Mouse (Mus musculus) erythroblast, embryonic 14.5 days (primary cell): ENCODE measurements around the gene Gprin3. TPM values are rescaled to one million over a fixed set of nuclear protein-coding genes. Genes with fewer than 3 reads are reported as not detected.
"Not testable (repeated sequence)": the region's sequence is repeated elsewhere in the genome, so short reads cannot be mapped to it uniquely, and the experiment has no call there.

Experiments used
- H3K27me3 ChIP-seq: 2 replicates; pipeline ENCODE4 v1.6.1; 2012; ENCODE audit warnings: inconsistent platforms; ENCODE audit not compliant: control insufficient read depth
- H3K36me3 ChIP-seq: 2 replicates; pipeline ENCODE4 v1.6.1; 2012; ENCODE audit warnings: mild to moderate bottlenecking, inconsistent platforms; ENCODE audit not compliant: control insufficient read depth
- H3K4me1 ChIP-seq: 2 replicates; pipeline ENCODE4 v1.6.1; 2012; ENCODE audit warnings: inconsistent platforms; ENCODE audit not compliant: control insufficient read depth
- H3K4me3 ChIP-seq: replicated peaks from 2 replicates; pipeline ENCODE3; 2012; ENCODE audit warnings: moderate library complexity, mild to moderate bottlenecking, inconsistent platforms
- H3K9me3 ChIP-seq: 2 replicates; pipeline ENCODE4 v1.6.1; 2012; ENCODE audit warnings: low read length, inconsistent platforms, mixed read lengths; ENCODE audit not compliant: control insufficient read depth
- GATA1 ChIP-seq: IDR thresholded peaks from 2 replicates; pipeline ENCODE4 v1.6.1; 2012; ENCODE audit warnings: low read length, inconsistent platforms, mixed read lengths
- TAL1 ChIP-seq: IDR thresholded peaks from 3 replicates; pipeline ENCODE4 v1.6.1; 2012; ENCODE audit warnings: low read length, inconsistent platforms, mixed read lengths
- polyA plus RNA-seq: library from polyadenylated mRNA; stranded (reverse); fragments of >175 nt; gene quantifications from 2 replicates; pipeline ENCODE4 v1.2.3, GENCODE M21; 2012

Gprin3 gene
- polyA plus RNA-seq, 1 experiment, result not detected

DNA sequence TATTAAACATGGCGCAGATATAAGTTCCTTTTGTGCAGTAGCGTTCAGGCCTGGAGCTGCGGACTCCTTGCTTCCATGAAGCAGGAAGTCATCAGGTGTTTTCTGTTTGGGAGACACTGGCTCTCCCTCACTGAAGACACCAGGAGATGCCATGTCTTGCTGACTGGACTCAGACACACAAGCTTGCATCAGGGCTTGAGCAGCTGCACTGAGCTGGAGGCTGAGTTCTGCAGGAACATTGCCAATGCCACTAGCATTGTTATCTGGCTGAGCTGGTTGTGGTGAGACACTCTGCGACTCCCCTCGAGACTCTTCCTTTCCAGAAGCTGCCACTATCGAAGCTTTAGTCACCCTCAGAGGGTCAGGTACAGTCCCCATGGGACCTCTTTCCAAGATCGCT lies 71.2 kb downstream of the Gprin3 start:
- TF ChIP-seq TAL1 (no peak), GATA1 (no peak)
- Histone ChIP-seq H3K4me3 (no peak overlapping the region), H3K9me3 (peaks cover 10% of the 10 kb centered on the region), H3K4me1 (no peaks in the 10 kb centered on the region), H3K27me3 (no peaks in the 10 kb centered on the region), H3K36me3 (no peaks in the 10 kb centered on the region)

DNA sequence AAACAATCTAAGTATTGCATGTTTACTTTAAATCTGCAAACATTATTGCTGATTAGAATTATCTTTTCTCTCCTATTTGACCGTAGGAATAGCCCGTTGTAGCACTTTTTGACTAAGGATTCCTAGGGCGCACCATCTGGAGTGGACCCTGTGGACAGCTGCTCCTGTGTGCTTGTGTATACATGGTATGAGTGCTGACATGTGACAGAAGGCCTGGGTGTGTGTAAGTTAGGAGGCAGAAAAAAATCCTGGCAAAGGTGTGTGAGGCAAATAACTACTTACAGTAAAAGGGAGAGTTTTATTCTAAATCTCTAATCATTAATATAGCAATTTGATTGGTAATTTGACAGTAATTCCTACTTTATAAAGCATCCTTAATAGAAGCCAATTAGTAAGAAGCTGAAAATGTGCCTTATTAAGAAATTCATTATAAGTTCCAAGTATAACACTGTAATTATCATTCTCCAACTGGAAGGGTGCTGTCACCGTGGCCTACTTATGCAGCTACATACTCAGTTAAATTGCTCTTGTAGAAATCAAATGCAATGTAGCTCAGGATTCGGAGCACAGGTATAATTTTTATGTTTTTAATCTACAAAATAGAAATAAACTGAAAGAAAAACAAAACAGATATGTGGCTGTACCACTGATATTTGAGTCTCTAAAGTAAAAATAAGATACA lies 74.8 kb downstream of the Gprin3 start:
- no peaks in the 10 kb centered on the region for H3K4me1 ChIP-seq

DNA sequence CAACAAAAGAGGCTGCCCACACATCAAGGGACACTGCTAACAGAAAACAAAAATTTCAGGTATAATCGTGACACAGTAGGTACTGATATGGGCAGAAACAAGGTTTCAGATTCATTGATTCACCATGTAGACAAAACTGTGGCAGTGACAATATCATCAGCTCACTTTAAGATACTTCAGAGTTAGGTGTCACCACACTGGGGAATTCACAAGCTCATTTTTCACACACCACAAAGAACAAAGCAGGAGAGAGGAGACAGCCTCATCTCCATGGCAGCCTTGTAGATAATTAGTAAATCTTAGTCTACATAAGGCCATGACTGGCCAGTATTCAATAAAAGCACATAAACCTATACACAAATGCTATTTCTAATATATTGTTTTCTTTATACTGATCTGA lies 77.4 kb downstream of the Gprin3 start:
- H3K4me3 ChIP-seq, result no peak overlapping the region
- TF ChIP-seq TAL1 (no peak), GATA1 (no peak)
- H3K9me3 ChIP-seq, result peaks cover 5% of the 10 kb centered on the region
- H3K27me3 ChIP-seq, result no peaks in the 10 kb centered on the region
- H3K36me3 ChIP-seq, result no peaks in the 10 kb centered on the region
- no peaks in the 10 kb centered on the region for H3K4me1 ChIP-seq

More for the DNA sequence above, 74.8 kb downstream of the Gprin3 start:
- Histone ChIP-seq H3K4me3 (no peak overlapping the region), H3K36me3 (no peaks in the 10 kb centered on the region), H3K9me3 (peaks cover 10% of the 10 kb centered on the region), H3K27me3 (no peaks in the 10 kb centered on the region)
- TF ChIP-seq GATA1, result no peak
- TF ChIP-seq TAL1, result no peak

- Histone ChIP-seq H3K9me3 (no peaks in the 10 kb centered on the region), H3K36me3 (no peaks in the 10 kb centered on the region), H3K4me1 (no peaks in the 10 kb centered on the region), H3K4me3 (no peak overlapping the region), H3K27me3 (no peaks in the 10 kb centered on the region)
- no peak for TF ChIP-seq GATA1
- TF ChIP-seq TAL1, result no peak
Measured at GRCm38 (mm10) chr6:59341146-59341545, 84.9 kb downstream of the Gprin3 start.

- no peaks in the 10 kb centered on the region for H3K4me1 ChIP-seq
- no peaks in the 10 kb centered on the region for H3K36me3 ChIP-seq
- H3K4me3 ChIP-seq, result no peak overlapping the region
- no peaks in the 10 kb centered on the region for H3K9me3 ChIP-seq
- H3K27me3 ChIP-seq, result no peaks in the 10 kb centered on the region
- TF ChIP-seq GATA1, result no peak
- no peak for TF ChIP-seq TAL1
Measured at GRCm38 (mm10) chr6:59328297-59328696, 97.8 kb downstream of the Gprin3 start.

GRCm38 (mm10) chr6:59315868-59316267 lies 110.2 kb downstream of the Gprin3 start:
- Histone ChIP-seq H3K4me1 (no peaks in the 10 kb centered on the region), H3K4me3 (no peak overlapping the region), H3K9me3 (no peaks in the 10 kb centered on the region), H3K36me3 (no peaks in the 10 kb centered on the region), H3K27me3 (no peaks in the 10 kb centered on the region)
- no peak for TF ChIP-seq TAL1
- TF ChIP-seq GATA1, result no peak

DNA sequence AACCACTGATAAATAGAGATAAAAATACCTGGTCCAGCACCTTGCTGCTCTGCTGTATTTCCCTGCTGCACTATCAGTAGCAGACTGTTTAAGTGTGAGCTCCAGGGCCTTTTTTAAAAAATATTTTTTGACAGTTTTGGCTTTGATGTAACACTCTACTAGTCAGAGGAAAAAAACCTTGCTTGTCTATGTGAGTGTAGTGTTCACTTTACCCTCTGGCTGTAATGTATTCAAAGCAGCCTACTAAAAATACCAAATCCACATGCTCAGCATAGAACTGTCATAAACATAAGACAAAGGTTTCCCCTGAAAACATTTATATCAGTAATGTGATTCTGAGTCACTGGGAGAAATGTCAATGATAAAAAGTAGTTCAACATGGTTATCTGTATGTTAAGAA lies 111.0 kb downstream of the Gprin3 start:
- no peak for TF ChIP-seq TAL1
- TF ChIP-seq GATA1, result no peak

DNA sequence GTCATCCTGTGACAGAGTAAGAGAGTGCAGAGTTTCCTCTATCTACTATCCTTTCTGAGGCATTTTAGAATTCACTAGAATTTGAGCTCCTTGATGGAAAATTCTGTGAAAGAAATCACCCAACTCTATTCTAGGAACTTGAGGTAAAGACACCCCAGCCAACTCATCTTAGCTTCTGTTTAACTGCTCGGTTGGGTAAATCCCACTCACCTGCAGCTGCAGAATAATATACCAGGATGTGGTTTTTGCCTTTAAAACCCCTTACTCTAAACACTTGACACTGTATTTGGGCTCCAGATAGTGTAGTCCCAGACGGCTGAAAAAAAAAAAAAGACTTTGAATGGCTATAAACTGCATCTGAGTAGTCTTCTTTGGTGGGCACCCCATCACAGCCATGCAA lies 112.9 kb downstream of the Gprin3 start:
- Histone ChIP-seq H3K27me3 (no peaks in the 10 kb centered on the region), H3K9me3 (no peaks in the 10 kb centered on the region), H3K4me3 (no peak overlapping the region), H3K36me3 (no peaks in the 10 kb centered on the region), H3K4me1 (no peaks in the 10 kb centered on the region)
- TF ChIP-seq TAL1 (no peak), GATA1 (no peak)

More for the DNA sequence above, 111.0 kb downstream of the Gprin3 start:
- Histone ChIP-seq H3K4me3 (no peak overlapping the region), H3K36me3 (no peaks in the 10 kb centered on the region), H3K9me3 (no peaks in the 10 kb centered on the region), H3K4me1 (no peaks in the 10 kb centered on the region), H3K27me3 (no peaks in the 10 kb centered on the region)

DNA sequence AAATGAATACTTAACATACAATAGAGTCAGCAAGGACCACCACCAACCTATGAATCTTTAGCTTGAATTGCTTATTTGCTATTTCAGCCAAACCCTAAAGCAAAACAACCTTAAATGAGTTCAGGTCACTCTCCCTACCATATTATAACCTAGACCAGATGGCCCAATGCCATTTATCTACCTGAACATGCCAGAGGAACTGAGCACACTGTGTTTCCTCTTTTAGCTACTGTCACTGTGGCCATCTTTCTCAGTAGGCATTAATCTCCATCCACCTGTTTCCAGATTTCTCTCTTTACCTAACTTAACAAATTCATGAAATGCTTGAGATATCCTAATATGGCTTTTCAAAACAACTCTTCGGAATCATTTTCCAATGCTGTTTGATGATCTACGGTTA lies 114.9 kb downstream of the Gprin3 start:
- Histone ChIP-seq H3K4me1 (no peaks in the 10 kb centered on the region), H3K36me3 (no peaks in the 10 kb centered on the region), H3K9me3 (no peaks in the 10 kb centered on the region), H3K4me3 (no peak overlapping the region), H3K27me3 (no peaks in the 10 kb centered on the region)
- no peak for TF ChIP-seq GATA1
- TF ChIP-seq TAL1, result no peak

GRCm38 (mm10) chr6:59304235-59304942 lies 121.7 kb downstream of the Gprin3 start:
- not testable (repeated sequence) for H3K4me3 ChIP-seq, H3K27me3 ChIP-seq, H3K4me1 ChIP-seq, H3K9me3 ChIP-seq, H3K36me3 ChIP-seq
